10 mouse cellular contexts compared by ENCODE assay signal in genomic region chr9:74951491-74951890, GRCm38 (mm10). TPM values are rescaled to one million over a fixed set of nuclear protein-coding genes. Genes with fewer than 3 reads are reported as not detected.
DNase-seq lines count a peak whose midpoint lies in the region; ATAC-seq and TF ChIP-seq lines count a peak whose summit lies in the region.
"Had no signal": no experiment of that assay in that cellular context is flagged by ENCODE, and none has a peak within 500 bp of the region (broad histone marks: within the 10 kb centered on the region; RNA-seq: fewer than 3 reads in every experiment).

No protein-coding gene starts in this region.

- H3K9me3 ChIP-seq in intestine, postnatal 0 days (ENCODE audit: control insufficient read depth) = no peaks in the 10 kb centered on the region
- H3K9me3 ChIP-seq in intestine, embryonic 15.5 days = no peaks in the 10 kb centered on the region
- H3K9me3 ChIP-seq in midbrain, postnatal 0 days (ENCODE audit: low read length) = no peaks in the 10 kb centered on the region
- no peaks in the 10 kb centered on the region for H3K9me3 ChIP-seq in midbrain, embryonic 15.5 days

- in situ Hi-C loops in Patski (cut with MboI; ENCODE audit: low pct_unique_long_range_greater_than_20kb) = loop anchor here (5.0 kb wide), 1 partner anchor 44 kb away; no protein-coding TSS in a partner anchor

- H3K36me3 ChIP-seq in intestine, postnatal 0 days (ENCODE audit: control insufficient read depth, insufficient read depth) = no peaks in the 10 kb centered on the region
- H3K36me3 ChIP-seq in intestine, embryonic 15.5 days = no peaks in the 10 kb centered on the region
- no peaks in the 10 kb centered on the region for H3K36me3 ChIP-seq in midbrain, postnatal 0 days (ENCODE audit: insufficient read depth, low read length)
- H3K36me3 ChIP-seq in midbrain, embryonic 15.5 days (replicated peaks) = no peaks in the 10 kb centered on the region

- WGBS in intestine, postnatal 0 days = 28% methylated on average over 3 of the region's 3 CpGs
- WGBS in intestine, embryonic 15.5 days = 35% methylated on average over 3 of the region's 3 CpGs
- WGBS in midbrain, postnatal 0 days = 27% methylated on average over 3 of the region's 3 CpGs
- 41% methylated on average over 3 of the region's 3 CpGs for WGBS in midbrain, embryonic 15.5 days

- H3K27me3 ChIP-seq in intestine, postnatal 0 days (replicated peaks; ENCODE audit: control insufficient read depth, insufficient read depth, low read length) = no peaks in the 10 kb centered on the region
- no peaks in the 10 kb centered on the region for H3K27me3 ChIP-seq in intestine, embryonic 15.5 days (replicated peaks)
- H3K27me3 ChIP-seq in midbrain, postnatal 0 days (ENCODE audit: insufficient read depth, low read length) = no peaks in the 10 kb centered on the region
- H3K27me3 ChIP-seq in midbrain, embryonic 15.5 days (replicated peaks) = no peaks in the 10 kb centered on the region
- no peaks in the 10 kb centered on the region for H3K27me3 ChIP-seq in Patski

- CTCF ChIA-PET in Patski (lab: Charles Lee) = interaction anchor here (0.8 to 1.4 kb wide), 7 partner anchors 11 to 46 kb away, joined by 3 to 4 read pairs (median 3); no protein-coding TSS in a partner anchor

- H3K4me1 ChIP-seq in intestine, postnatal 0 days (replicated peaks; ENCODE audit: control insufficient read depth, insufficient read depth, low read length) = no peaks in the 10 kb centered on the region
- H3K4me1 ChIP-seq in intestine, embryonic 15.5 days (replicated peaks) = no peaks in the 10 kb centered on the region
- peaks cover 4% of the 10 kb centered on the region; the same call in 1 of the 2 replicates for H3K4me1 ChIP-seq in midbrain, postnatal 0 days (ENCODE audit: insufficient read depth, low read length)
- peaks cover 20% of the 10 kb centered on the region for H3K4me1 ChIP-seq in midbrain, embryonic 15.5 days

- no peak overlapping the region for H3K9ac ChIP-seq in intestine, postnatal 0 days (ENCODE audit: low read depth, low read length)
- no peak overlapping the region for H3K9ac ChIP-seq in intestine, embryonic 15.5 days
- H3K9ac ChIP-seq in midbrain, postnatal 0 days (replicated peaks; ENCODE audit: low read length, poor library complexity, severe bottlenecking) = no peak overlapping the region
- no peak overlapping the region for H3K9ac ChIP-seq in midbrain, embryonic 15.5 days

- no peak overlapping the region for H3K27ac ChIP-seq in intestine, postnatal 0 days (ENCODE audit: low read depth, low read length)
- no peak overlapping the region for H3K27ac ChIP-seq in intestine, embryonic 15.5 days
- no peak overlapping the region for H3K27ac ChIP-seq in midbrain, postnatal 0 days (ENCODE audit: low read depth, low read length)
- no peak overlapping the region for H3K27ac ChIP-seq in midbrain, embryonic 15.5 days

- no peak for ATAC-seq in intestine, postnatal 0 days
- no peak for ATAC-seq in intestine, embryonic 15.5 days
- no peak for ATAC-seq in midbrain, postnatal 0 days (ENCODE audit: low FRiP score)
- ATAC-seq in midbrain, embryonic 15.5 days (replicated peaks) = no peak
- ATAC-seq in Patski = no peak
- ATAC-seq in cerebellum, adult (ENCODE audit: insufficient number of reproducible peaks, low FRiP score, low TSS enrichment) = no peak

- TF ChIP-seq CTCF in intestine, postnatal 0 days (IDR thresholded peaks at IDR 0.05; ENCODE audit: low read depth) = peak; percentile 57
- peak; percentile 56 for TF ChIP-seq CTCF in midbrain, postnatal 0 days (IDR thresholded peaks at IDR 0.05)
- TF ChIP-seq CTCF in Patski (IDR thresholded peaks at IDR 0.05) = peak; percentile 56

- POLR2A ChIA-PET in Patski (lab: Charles Lee) = interaction anchor here (1.5 kb wide), 1 partner anchor 42 kb away, joined by 5 read pairs; no protein-coding TSS in a partner anchor

- H3K4me2 ChIP-seq in intestine, postnatal 0 days (replicated peaks; ENCODE audit: low read depth) = no peak overlapping the region
- no peak overlapping the region for H3K4me2 ChIP-seq in intestine, embryonic 15.5 days (replicated peaks)
- no peak overlapping the region for H3K4me2 ChIP-seq in midbrain, postnatal 0 days (ENCODE audit: low read depth, low read length, poor library complexity, severe bottlenecking)
- no peak overlapping the region for H3K4me2 ChIP-seq in midbrain, embryonic 15.5 days

- no peak overlapping the region for H3K4me3 ChIP-seq in intestine, postnatal 0 days (ENCODE audit: low read depth, low read length)
- H3K4me3 ChIP-seq in intestine, embryonic 15.5 days (replicated peaks) = no peak overlapping the region
- no peak overlapping the region for H3K4me3 ChIP-seq in midbrain, postnatal 0 days (ENCODE audit: low read depth, low read length)
- H3K4me3 ChIP-seq in midbrain, embryonic 15.5 days = no peak overlapping the region

- DNase-seq in midbrain, postnatal 0 days (ENCODE audit: low spot score) = no peak
- DNase-seq in Patski (ENCODE audit: low read depth, low spot score) = no peak
- peak; percentile 25 for DNase-seq in retina, embryonic 14.5 days (ENCODE audit: low spot score)
- no peak for DNase-seq in right cerebral cortex, adult 2 months (ENCODE audit: low spot score in 2 of 2)
- DNase-seq: gastrocnemius, postnatal 36 days; right cerebral cortex, postnatal 25 days had no signal

RNA-seq across cellular contexts. Expression of gene Fam214a, which starts 1.2 kb away (rescaled TPM):
- 5.1 and 5.7 TPM in 2 replicates for polyA plus RNA-seq in intestine, postnatal 0 days (2015; fragmentation: Nextera tagmentation; extraction: Ambion mirVana)
- 6.4 and 7.8 TPM in 2 replicates for polyA plus RNA-seq in intestine, embryonic 15.5 days (2015; fragmentation: Nextera tagmentation; extraction: Ambion mirVana)
- total RNA-seq in midbrain, postnatal 0 days (2014; rRNA removed) = 32.3 and 36.0 TPM in 2 replicates
- polyA plus RNA-seq in midbrain, postnatal 0 days (2015; fragmentation: Nextera tagmentation; extraction: Ambion mirVana) = 18.2 and 18.9 TPM in 2 replicates
- 25.2 and 28.1 TPM in 2 replicates for polyA plus RNA-seq in midbrain, embryonic 15.5 days (2015; fragmentation: Nextera tagmentation; extraction: Ambion mirVana)
- polyA plus RNA-seq in Patski (2021) = 14.3 TPM
